Mouse (Mus musculus): ENCODE measurements around the gene Mrps24. TPM values are rescaled to one million over a fixed set of nuclear protein-coding genes. Genes with fewer than 3 reads are reported as not detected.

The Mrps24 gene
- polyA plus RNA-seq (2012; rRNA removed): 58.1 and 61.8 TPM in 2 replicates

DNA sequence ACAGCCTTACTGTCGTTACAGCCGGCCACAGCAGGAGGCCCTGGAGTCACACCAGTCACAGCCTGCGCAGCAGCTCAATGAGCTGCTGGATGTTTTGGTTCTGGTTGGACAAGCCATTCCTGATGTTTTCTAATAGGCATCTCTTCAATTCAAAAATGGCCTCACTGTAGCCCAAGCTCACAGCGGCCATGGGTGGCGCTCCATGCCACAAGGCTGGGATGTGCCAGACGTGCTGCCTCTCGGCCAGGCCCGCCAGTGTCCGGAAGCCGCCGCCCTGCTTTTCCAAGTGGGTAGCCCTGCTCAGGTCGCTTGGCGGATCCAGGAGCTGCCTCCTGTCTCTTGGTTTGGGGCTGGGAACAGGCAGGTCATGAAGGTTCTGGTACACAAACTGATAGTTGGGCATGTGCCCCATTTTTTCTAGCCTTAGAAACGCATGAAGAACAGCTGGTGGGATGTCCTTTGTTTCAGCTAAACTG is at the start of gene Mrps24:
Gene Mrps24, minus strand, starts transcription at position 51 of the 476 bp plus-strand sequence.

DNA sequence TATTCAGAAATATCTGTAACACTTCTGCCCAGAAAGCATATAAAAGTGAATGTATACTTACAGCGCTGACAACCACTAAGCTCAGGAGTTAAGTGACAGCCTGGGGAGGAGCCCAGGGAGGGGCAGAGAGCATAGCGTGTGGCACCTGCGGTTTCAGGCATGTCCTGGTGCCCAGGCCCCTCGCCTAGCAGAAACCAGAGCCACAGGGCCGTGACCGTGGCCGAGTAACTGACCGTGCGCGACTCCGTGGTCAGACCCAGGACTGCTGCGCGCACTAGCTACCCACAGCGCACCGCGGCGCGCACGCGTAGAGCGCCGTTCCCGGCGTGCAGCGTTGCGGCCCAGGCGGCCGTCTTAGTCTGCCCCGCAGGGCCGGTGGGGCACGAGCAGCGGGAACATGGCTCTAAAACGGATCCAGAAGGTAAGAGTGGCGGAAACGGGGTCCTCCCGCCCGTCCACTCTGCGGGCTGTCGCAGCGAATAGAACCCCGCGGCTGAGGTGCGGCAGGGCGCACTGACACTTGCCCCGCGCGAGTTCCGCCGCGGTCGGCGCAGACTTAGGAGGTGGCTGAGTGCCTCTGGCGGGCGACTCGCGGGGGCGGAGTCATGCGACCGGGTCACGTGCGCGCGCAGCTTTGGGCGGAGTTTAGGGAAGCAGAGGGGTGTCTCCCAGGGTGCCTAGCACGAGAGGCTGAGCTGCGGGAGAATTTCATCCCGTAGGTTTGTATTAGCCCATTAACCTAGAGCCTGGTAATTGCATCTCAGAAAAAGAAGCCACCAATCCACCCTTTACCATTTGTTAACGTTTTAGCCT is 46.5 kb upstream of the Mrps24 start, which contains the start of gene Urgcp:
Gene Urgcp, minus strand, starts transcription at position 557 of the 813 bp plus-strand sequence.

Other genes with a start within 250 kb of the Mrps24 start
- 77.2 and 93.7 TPM in 2 replicates for gene Xbp1, start 195.0 kb downstream of the Mrps24 start, polyA plus RNA-seq (2012; rRNA removed)
- gene Ccdc117, start 173.5 kb downstream of the Mrps24 start, polyA plus RNA-seq (2012; rRNA removed): 6.4 and 6.5 TPM in 2 replicates
- gene Ankrd36, start 146.0 kb downstream of the Mrps24 start, polyA plus RNA-seq (2012; rRNA removed): 1.2 and 1.3 TPM in 2 replicates
- 3.8 and 4.0 TPM in 2 replicates for gene Urgcp, start 46.7 kb upstream of the Mrps24 start, polyA plus RNA-seq (2012; rRNA removed)
- gene Dbnl, start 72.8 kb upstream of the Mrps24 start, polyA plus RNA-seq (2012; rRNA removed): 30.6 and 33.7 TPM in 2 replicates
- 0.22 and 0.72 TPM in 2 replicates for gene Pgam2, start 88.1 kb upstream of the Mrps24 start, polyA plus RNA-seq (2012; rRNA removed)
- gene Polm, start 122.3 kb upstream of the Mrps24 start, polyA plus RNA-seq (2012; rRNA removed): 5.3 and 5.4 TPM in 2 replicates
- 2.3 and 3.0 TPM in 2 replicates for gene Aebp1, start 146.3 kb upstream of the Mrps24 start, polyA plus RNA-seq (2012; rRNA removed)
- 33.2 and 39.5 TPM in 2 replicates for gene Pold2, start 162.6 kb upstream of the Mrps24 start, polyA plus RNA-seq (2012; rRNA removed)
- gene Myl7, start 183.1 kb upstream of the Mrps24 start, polyA plus RNA-seq (2012; rRNA removed): 1.9 and 2.0 TPM in 2 replicates
- gene Gck, start 234.4 kb upstream of the Mrps24 start, polyA plus RNA-seq (2012; rRNA removed): 9.9 and 21.9 TPM in 2 replicates
- 17.0 and 19.3 TPM in 2 replicates for gene Ykt6, start 240.0 kb upstream of the Mrps24 start, polyA plus RNA-seq (2012; rRNA removed)

All from liver, embryonic 18 days (tissue).